Mouse (Mus musculus) liver, embryonic 14.5 days (tissue): ENCODE results near the gene Hist1h2ac.

Source experiments
- CTCF ChIP-seq: IDR thresholded peaks from 2 replicates; pipeline ENCODE4 v1.5.1; 2016; ENCODE audit warnings: antibody characterized with exemption, low read depth, control low read depth
- EP300 ChIP-seq: IDR thresholded peaks from 2 replicates; pipeline ENCODE4 v1.6.1; 2016; ENCODE audit warnings: antibody characterized with exemption, low read depth

DNA sequence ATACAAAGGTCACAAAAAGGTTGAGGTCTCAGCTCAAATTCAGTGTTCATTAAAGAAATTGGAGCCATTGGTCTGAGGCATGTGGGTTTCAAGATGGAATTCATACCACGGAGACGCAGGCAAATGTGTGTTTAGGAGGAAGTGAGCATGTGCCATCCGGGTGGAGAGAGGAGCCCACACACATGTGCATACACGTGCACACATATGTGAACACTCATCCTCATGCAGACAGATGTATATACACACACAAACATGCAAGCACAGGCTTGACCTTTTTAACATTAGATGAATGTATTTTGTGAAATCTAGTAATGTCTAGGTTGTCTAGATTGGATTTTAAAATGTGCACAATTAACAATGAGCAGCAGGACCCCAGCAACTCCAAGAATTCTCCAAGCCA lies 18.5 kb upstream of the Hist1h2ac start:
- TF ChIP-seq CTCF (no peak), EP300 (no peak)
